Mouse (Mus musculus) spleen, adult 2 months (tissue): ENCODE measurements around the gene Kif13a.

ENCODE experiments used
- CTCF ChIP-seq: fragments of 200-500 bp; IDR thresholded peaks from 2 replicates; pipeline ENCODE4 v1.5.1; 2011; ENCODE audit warnings: mild to moderate bottlenecking, inconsistent platforms; ENCODE audit not compliant: insufficient read depth, insufficient read length, insufficient replicate concordance; ENCODE audit errors: extremely low read depth
- POLR2A ChIP-seq: fragments of 200-500 bp; IDR thresholded peaks from 2 replicates; pipeline ENCODE4 v1.6.1; 2011; ENCODE audit warnings: low read depth, low read length, inconsistent platforms

- TF ChIP-seq CTCF, result no peak
- TF ChIP-seq POLR2A, result no peak
These were observed 44.5 kb downstream of the Kif13a start for GRCm38 (mm10) chr13:46884898-46885758.
